Mouse (Mus musculus) erythroblast, embryonic 14.5 days (primary cell): ENCODE results near the gene Slu7. TPM values are rescaled to one million over a fixed set of nuclear protein-coding genes. Genes with fewer than 3 reads are reported as not detected.

Experiments
- H3K27me3 ChIP-seq: 2 replicates; pipeline ENCODE4 v1.6.1; 2012; ENCODE audit warnings: inconsistent platforms; ENCODE audit not compliant: control insufficient read depth
- H3K36me3 ChIP-seq: 2 replicates; pipeline ENCODE4 v1.6.1; 2012; ENCODE audit warnings: mild to moderate bottlenecking, inconsistent platforms; ENCODE audit not compliant: control insufficient read depth
- H3K4me1 ChIP-seq: 2 replicates; pipeline ENCODE4 v1.6.1; 2012; ENCODE audit warnings: inconsistent platforms; ENCODE audit not compliant: control insufficient read depth
- H3K4me3 ChIP-seq: replicated peaks from 2 replicates; pipeline ENCODE3; 2012; ENCODE audit warnings: moderate library complexity, mild to moderate bottlenecking, inconsistent platforms
- H3K9me3 ChIP-seq: 2 replicates; pipeline ENCODE4 v1.6.1; 2012; ENCODE audit warnings: low read length, inconsistent platforms, mixed read lengths; ENCODE audit not compliant: control insufficient read depth
- GATA1 ChIP-seq: IDR thresholded peaks from 2 replicates; pipeline ENCODE4 v1.6.1; 2012; ENCODE audit warnings: low read length, inconsistent platforms, mixed read lengths
- TAL1 ChIP-seq: IDR thresholded peaks from 3 replicates; pipeline ENCODE4 v1.6.1; 2012; ENCODE audit warnings: low read length, inconsistent platforms, mixed read lengths
- polyA plus RNA-seq: library from polyadenylated mRNA; stranded (reverse); fragments of >175 nt; gene quantifications from 2 replicates; pipeline ENCODE4 v1.2.3, GENCODE M21; 2012

The Slu7 gene
- polyA plus RNA-seq, 1 experiment = 0.93 TPM

DNA sequence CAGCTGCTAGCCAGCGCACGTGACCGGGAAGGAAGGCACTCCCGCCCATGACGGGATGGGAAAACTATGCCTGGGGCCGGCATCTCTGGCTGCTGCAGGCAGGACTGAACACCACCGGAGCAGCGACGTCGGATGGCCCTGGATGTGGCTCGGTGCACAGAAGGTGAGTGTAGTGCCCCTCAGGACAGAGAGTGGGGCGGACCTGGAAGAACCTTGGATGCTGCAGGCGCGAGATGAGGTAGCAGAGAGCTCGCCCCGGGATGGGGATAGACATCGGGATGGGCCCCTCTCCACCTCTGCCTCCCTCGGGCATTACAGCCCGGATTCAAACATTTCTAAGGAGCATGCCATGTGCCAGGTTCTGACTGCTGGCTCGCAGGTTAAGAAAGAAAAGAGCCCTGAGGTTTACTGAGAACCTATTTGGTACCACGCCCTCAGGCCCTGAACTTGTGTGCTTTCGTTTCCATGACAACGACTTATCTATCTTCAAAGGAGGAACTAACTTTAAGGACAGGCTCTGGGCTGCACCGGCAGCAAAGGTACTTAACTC is 40.8 kb downstream of the Slu7 start, which contains the start of gene C1qtnf2:
C1qtnf2 (plus strand) TSS at position 52 of the 550 bp plus-strand sequence.
- peaks cover 2% of the 10 kb centered on the region; the same call in 1 of the 2 replicates for H3K4me1 ChIP-seq
- no peak for TF ChIP-seq TAL1
- TF ChIP-seq GATA1 = no peak
- H3K9me3 ChIP-seq = no peaks in the 10 kb centered on the region
- H3K36me3 ChIP-seq = no peaks in the 10 kb centered on the region
- peaks cover 4% of the 10 kb centered on the region; the same call in 1 of the 2 replicates for H3K27me3 ChIP-seq
- H3K4me3 ChIP-seq = no peak within 1 kb of the TSS

DNA sequence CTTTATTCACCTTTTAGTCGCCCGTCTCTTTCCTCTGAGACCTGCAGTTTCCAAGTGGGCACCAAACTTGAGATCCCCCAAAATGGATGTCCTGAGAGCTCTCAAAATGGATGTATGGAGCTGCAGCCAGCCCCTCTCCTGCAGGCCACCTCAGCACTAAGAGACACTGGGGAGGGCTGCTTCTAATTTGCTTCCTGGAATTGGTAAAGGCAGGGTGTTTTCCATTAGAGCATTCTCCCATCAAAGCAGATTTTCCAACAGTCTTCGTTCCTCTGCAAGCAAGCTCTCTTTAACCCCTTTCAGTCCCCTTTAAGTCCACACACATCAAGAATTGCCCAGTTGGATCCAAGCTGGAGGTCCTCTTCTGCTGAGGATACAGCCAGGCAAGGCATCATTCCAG is 45.8 kb downstream of the Slu7 start:
- Histone ChIP-seq H3K36me3 (no peaks in the 10 kb centered on the region), H3K9me3 (no peaks in the 10 kb centered on the region), H3K4me1 (no peaks in the 10 kb centered on the region; the same call in 1 of the 2 replicates), H3K4me3 (no peak overlapping the region), H3K27me3 (no peaks in the 10 kb centered on the region)
- TF ChIP-seq GATA1 = no peak
- no peak for TF ChIP-seq TAL1

DNA sequence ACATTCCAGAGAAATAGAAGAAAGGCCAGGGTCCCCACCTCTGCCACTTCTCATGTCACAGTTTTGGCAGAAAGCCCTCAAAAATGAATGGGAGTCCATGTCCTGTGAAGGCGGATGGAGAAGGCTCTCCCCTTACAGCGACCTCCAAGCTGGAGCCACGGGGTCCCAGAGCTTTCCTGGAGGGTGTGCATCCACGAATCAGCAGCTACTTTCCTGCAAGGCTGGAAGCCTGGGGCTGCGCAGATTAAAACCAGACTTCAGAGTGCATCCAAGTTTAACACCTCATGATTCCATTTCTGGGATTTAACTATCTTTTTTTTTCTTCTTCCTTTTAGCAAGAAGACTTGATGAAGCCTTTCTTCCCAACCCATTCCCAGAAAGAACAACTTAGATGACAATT is 47.0 kb downstream of the Slu7 start:
- Histone ChIP-seq H3K36me3 (no peaks in the 10 kb centered on the region), H3K9me3 (no peaks in the 10 kb centered on the region), H3K27me3 (no peaks in the 10 kb centered on the region), H3K4me1 (no peaks in the 10 kb centered on the region), H3K4me3 (no peak overlapping the region)
- no peak for TF ChIP-seq GATA1

DNA sequence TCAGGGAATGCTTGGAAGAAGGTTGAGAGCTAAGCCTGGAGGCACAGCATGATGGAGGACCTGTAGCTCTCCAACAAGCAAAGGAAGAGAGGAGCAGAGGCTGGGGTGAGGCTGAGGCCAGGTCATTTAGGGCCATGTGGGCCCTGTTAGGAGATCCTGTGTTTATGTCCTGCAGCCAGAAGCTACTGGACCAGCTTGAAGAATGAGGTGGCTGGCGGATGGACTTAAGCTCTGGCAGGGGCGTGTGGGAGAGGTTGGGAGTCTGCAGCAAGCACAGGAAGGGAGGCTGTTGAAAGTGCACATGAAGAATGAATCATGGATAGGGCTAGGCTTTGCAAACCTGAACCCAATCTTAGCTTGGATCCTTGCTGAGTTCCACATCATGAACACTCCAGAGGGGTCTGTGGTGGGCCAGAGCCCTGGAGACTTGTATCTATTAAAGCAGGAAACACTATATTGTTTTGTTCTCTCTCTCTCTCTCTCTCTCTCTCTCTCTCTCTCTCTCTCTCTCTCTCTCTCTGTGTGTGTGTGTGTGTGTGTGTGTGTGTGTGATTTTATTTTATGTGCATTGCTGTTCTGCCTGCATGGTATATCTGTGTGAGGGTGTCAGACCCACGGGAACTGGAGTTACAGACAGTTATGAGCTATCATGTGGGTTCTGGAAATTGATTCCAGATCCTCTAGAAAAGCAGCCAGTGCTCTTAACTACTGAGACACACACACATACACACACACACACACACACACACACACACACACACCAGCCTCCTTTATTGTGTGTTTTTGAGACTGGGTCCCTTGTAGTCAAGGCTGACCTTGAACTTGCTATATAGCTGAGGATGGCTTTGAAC is 48.4 kb downstream of the Slu7 start:
- Histone ChIP-seq H3K4me3 (no peak overlapping the region), H3K36me3 (no peaks in the 10 kb centered on the region), H3K9me3 (no peaks in the 10 kb centered on the region), H3K4me1 (no peaks in the 10 kb centered on the region), H3K27me3 (no peaks in the 10 kb centered on the region)
- TF ChIP-seq TAL1 = no peak
- TF ChIP-seq GATA1 = no peak

DNA sequence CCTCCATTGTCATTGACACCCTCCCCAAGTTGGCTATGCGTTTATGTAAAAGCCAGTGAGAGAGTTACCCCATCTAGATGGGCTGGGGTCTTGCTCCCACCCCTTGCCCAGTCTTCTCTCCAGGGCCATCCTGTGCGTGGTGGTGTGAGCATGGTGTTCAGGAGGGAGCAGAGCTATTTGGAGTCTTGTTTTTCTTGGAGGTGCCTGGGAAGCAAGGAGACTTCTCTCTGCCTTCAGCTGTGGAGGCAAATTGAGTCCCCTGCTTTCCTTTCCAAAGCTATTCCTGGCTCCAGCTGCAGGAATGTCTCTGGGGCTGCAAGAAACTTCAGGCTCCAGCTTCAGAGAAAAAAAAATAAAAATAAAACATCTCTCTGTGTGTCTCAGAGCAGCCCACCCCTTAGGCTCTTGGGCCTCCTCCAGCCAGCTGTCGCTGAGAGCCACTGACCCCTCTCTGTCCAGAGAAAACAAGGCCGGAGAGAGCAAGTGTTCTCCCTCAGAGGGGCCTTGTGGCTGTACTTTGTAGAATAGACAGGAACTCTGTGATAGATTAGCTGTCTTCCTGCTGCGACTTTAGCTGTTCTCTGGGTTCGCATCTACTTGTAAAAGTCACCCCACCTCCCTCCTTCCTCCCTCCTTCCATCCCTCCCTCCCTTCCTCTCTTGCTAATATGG is 49.7 kb downstream of the Slu7 start:
- Histone ChIP-seq H3K4me3 (no peak overlapping the region), H3K36me3 (no peaks in the 10 kb centered on the region), H3K9me3 (no peaks in the 10 kb centered on the region), H3K4me1 (no peaks in the 10 kb centered on the region), H3K27me3 (no peaks in the 10 kb centered on the region)
- no peak for TF ChIP-seq TAL1
- TF ChIP-seq GATA1 = no peak

DNA sequence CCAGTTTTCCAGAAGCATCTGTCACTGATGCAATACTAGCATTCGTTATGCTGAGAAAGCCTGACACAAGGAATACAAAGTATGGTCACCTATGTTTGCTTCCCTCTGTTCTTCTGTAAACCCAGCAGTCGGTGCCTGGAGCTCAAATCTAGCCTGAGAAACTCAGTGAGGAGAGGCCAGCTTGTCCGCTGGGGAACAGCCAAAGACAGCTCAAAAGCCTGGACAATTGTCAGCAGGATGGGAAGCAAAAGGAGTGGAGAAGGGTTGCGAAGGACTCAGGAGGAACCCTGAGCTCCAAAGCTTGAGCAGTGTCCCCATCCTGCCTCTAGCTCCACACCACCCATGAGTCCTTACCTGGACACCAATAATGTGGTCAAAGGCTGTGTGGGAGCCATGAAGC is 50.5 kb downstream of the Slu7 start:
- no peak for TF ChIP-seq GATA1
- no peak for TF ChIP-seq TAL1
- Histone ChIP-seq H3K36me3 (no peaks in the 10 kb centered on the region), H3K4me1 (no peaks in the 10 kb centered on the region), H3K9me3 (no peaks in the 10 kb centered on the region), H3K4me3 (no peak overlapping the region), H3K27me3 (no peaks in the 10 kb centered on the region)

DNA sequence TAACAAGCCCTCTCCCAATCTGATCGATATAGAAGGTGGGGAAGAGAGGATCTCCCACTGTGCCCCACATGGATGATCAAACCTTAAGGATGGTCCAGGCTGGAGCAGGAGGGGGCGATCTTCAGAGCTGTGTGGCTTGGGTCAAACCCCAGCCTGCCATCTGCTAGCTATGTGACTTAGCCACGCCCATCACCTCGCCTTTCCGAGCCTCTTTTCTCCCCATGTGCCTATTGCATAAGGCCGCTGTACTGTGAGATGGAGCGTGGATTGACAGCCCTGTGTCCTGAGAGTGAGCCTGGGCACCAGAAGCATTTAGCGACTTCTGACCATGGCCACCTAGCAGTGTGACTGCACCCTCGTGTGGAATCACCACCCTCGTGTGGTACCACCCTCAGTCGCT is 51.1 kb downstream of the Slu7 start:
- no peaks in the 10 kb centered on the region for H3K27me3 ChIP-seq
- no peaks in the 10 kb centered on the region for H3K9me3 ChIP-seq
- TF ChIP-seq GATA1 = no peak
- TF ChIP-seq TAL1 = no peak
- no peaks in the 10 kb centered on the region for H3K36me3 ChIP-seq
- no peak overlapping the region for H3K4me3 ChIP-seq
- no peaks in the 10 kb centered on the region for H3K4me1 ChIP-seq

DNA sequence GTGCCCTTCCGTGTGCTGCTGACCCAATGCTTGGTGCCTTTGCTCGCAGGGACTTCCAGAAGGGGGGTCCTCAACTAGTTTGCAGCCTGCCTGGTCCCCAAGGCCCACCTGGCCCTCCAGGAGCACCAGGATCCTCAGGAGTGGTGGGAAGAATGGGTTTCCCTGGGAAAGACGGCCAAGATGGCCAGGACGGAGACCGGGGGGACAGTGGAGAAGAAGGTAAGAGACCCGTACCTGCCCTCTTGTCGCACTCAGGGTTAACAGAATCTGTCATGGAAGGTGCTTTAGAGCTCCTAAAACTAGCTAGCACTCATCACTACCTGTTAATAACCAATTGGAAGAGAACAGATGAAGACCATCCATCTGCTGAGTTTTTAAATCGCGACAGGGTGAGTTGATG is 52.3 kb downstream of the Slu7 start:
- no peak for TF ChIP-seq GATA1
- no peak for TF ChIP-seq TAL1

DNA sequence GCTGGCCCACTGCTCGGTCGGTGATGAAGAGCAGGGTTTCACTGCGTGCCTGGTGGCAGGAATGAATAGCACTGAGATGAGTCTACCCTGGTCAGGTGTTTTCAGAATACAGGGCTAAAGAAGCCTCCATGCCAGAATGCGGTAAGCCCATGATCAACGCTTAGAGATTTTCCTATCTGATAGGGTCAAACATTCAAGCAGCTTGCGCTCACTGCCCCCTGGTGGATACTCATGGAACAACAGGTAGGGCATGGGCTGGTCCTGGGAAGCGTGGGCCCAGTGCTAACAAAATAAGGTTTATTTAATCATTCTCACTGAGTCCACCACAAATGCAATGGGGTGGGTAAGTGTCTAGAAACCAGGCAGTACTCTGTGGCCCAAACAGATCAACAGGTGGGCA is 59.1 kb downstream of the Slu7 start:
- no peak for TF ChIP-seq TAL1
- TF ChIP-seq GATA1 = peak; percentile 87
- H3K4me1 ChIP-seq = no peaks in the 10 kb centered on the region
- H3K36me3 ChIP-seq = no peaks in the 10 kb centered on the region
- H3K27me3 ChIP-seq = no peaks in the 10 kb centered on the region
- no peaks in the 10 kb centered on the region for H3K9me3 ChIP-seq
- H3K4me3 ChIP-seq = no peak overlapping the region

More for the DNA sequence above, 52.3 kb downstream of the Slu7 start:
- no peaks in the 10 kb centered on the region for H3K4me1 ChIP-seq
- H3K9me3 ChIP-seq = no peaks in the 10 kb centered on the region
- H3K27me3 ChIP-seq = no peaks in the 10 kb centered on the region
- H3K36me3 ChIP-seq = no peaks in the 10 kb centered on the region
- H3K4me3 ChIP-seq = no peak overlapping the region
